Mouse (Mus musculus) lung, adult 2 months (tissue): Measurements from ENCODE around the gene Stambpl1.

ENCODE experiments used
- CTCF ChIP-seq: fragments of 200-500 bp; IDR thresholded peaks from 2 replicates; pipeline ENCODE4 v1.5.1; 2011; ENCODE audit warnings: mild to moderate bottlenecking, low read length, control low read depth; ENCODE audit not compliant: insufficient read depth
- POLR2A ChIP-seq: fragments of 200-500 bp; IDR thresholded peaks from 2 replicates; pipeline ENCODE4 v1.6.1; 2011; ENCODE audit warnings: low read depth, mild to moderate bottlenecking, control low read depth, low read length, borderline replicate concordance; ENCODE audit errors: extremely low read depth

GRCm38 (mm10) chr19:34148421-34148820 lies 43.6 kb upstream of the Stambpl1 start:
- TF ChIP-seq POLR2A (no peak), CTCF (no peak)
